Comparison of ENCODE assay signal across 9 mouse cellular contexts in genomic region chr4:117039925-117040687, GRCm38 (mm10). TPM values are rescaled to one million over a fixed set of nuclear protein-coding genes. Genes with fewer than 3 reads are reported as not detected.
DNase-seq lines count a peak whose midpoint lies in the region; ATAC-seq and TF ChIP-seq lines count a peak whose summit lies in the region.
"Had no signal": no experiment of that assay in that cellular context is flagged by ENCODE, and none has a peak within 500 bp of the region (broad histone marks: within the 10 kb centered on the region; RNA-seq: fewer than 3 reads in every experiment).

No protein-coding gene starts in this region.

- H3K9me3 ChIP-seq in heart, embryonic 11.5 days (replicated peaks; ENCODE audit: control insufficient read depth, low read length), result no peaks in the 10 kb centered on the region
- no peaks in the 10 kb centered on the region for H3K9me3 ChIP-seq in embryonic facial prominence, embryonic 13.5 days
- no peaks in the 10 kb centered on the region for H3K9me3 ChIP-seq in heart, postnatal 0 days (replicated peaks; ENCODE audit: control insufficient read depth, low read length)
- no peaks in the 10 kb centered on the region for H3K9me3 ChIP-seq in lung, embryonic 14.5 days (ENCODE audit: low read depth, low read length)

- 68% methylated on average over 9 of the region's 9 CpGs for WGBS in heart, embryonic 11.5 days (ENCODE audit: insufficient replicate concordance)
- 20% methylated on average over 9 of the region's 9 CpGs for WGBS in embryonic facial prominence, embryonic 13.5 days
- WGBS in heart, postnatal 0 days, result 51% methylated on average over 9 of the region's 9 CpGs
- WGBS in lung, embryonic 14.5 days, result 26% methylated on average over 9 of the region's 9 CpGs

- peak; percentile 93 for DNase-seq in heart, adult 11 months
- no peak for DNase-seq in heart, postnatal 0 days (ENCODE audit: low spot score)
- DNase-seq in kidney, postnatal 10 days, result peak; percentile 82
- peak; percentile 89 for DNase-seq in lung, embryonic 14.5 days
- DNase-seq in right cerebral cortex, adult 18-20 months, result peak; percentile 40

- H3K4me3 ChIP-seq in heart, embryonic 11.5 days (ENCODE audit: low read depth, low read length), result no peak overlapping the region
- H3K4me3 ChIP-seq in embryonic facial prominence, embryonic 13.5 days, result no peak overlapping the region
- H3K4me3 ChIP-seq in heart, postnatal 0 days (ENCODE audit: low read depth, low read length), result no peak overlapping the region
- no peak overlapping the region for H3K4me3 ChIP-seq in lung, embryonic 14.5 days (ENCODE audit: low read depth, low read length)

- no peak overlapping the region for H3K27ac ChIP-seq in heart, embryonic 11.5 days (ENCODE audit: low read depth, low read length)
- H3K27ac ChIP-seq in embryonic facial prominence, embryonic 13.5 days, result peak overlapping the region; percentile 77
- H3K27ac ChIP-seq in heart, postnatal 0 days (ENCODE audit: low read depth), result peak overlapping the region; percentile 36
- H3K27ac ChIP-seq in lung, embryonic 14.5 days (ENCODE audit: low read depth), result peak overlapping the region; percentile 58

- no peak for TF ChIP-seq EP300 in heart, postnatal 0 days (IDR thresholded peaks at IDR 0.05; ENCODE audit: low read depth)

- no peaks in the 10 kb centered on the region for H3K27me3 ChIP-seq in heart, embryonic 11.5 days (ENCODE audit: control insufficient read depth, insufficient read depth, low read length)
- no peaks in the 10 kb centered on the region for H3K27me3 ChIP-seq in embryonic facial prominence, embryonic 13.5 days
- H3K27me3 ChIP-seq in heart, postnatal 0 days (ENCODE audit: control insufficient read depth, insufficient read depth, low read length), result no peaks in the 10 kb centered on the region
- H3K27me3 ChIP-seq in lung, embryonic 14.5 days (ENCODE audit: insufficient read depth, low read length), result no peaks in the 10 kb centered on the region

- TF ChIP-seq CTCF in heart, postnatal 0 days (IDR thresholded peaks at IDR 0.05; ENCODE audit: low read depth), result no peak
- TF ChIP-seq CTCF in lung, embryonic 14.5 days (IDR thresholded peaks at IDR 0.05; ENCODE audit: low read depth), result no peak

- H3K4me1 ChIP-seq in heart, embryonic 11.5 days (ENCODE audit: control insufficient read depth, insufficient read depth, low read length), result no peaks in the 10 kb centered on the region
- peaks cover 24% of the 10 kb centered on the region for H3K4me1 ChIP-seq in embryonic facial prominence, embryonic 13.5 days
- H3K4me1 ChIP-seq in heart, postnatal 0 days (ENCODE audit: control insufficient read depth, insufficient read depth), result no peaks in the 10 kb centered on the region; the same call in 1 of the 2 replicates
- H3K4me1 ChIP-seq in lung, embryonic 14.5 days (ENCODE audit: insufficient read depth), result peaks cover 15% of the 10 kb centered on the region

- H3K36me3 ChIP-seq in heart, embryonic 11.5 days (ENCODE audit: control insufficient read depth, insufficient read depth, low read length), result no peaks in the 10 kb centered on the region
- H3K36me3 ChIP-seq in embryonic facial prominence, embryonic 13.5 days, result no peaks in the 10 kb centered on the region
- no peaks in the 10 kb centered on the region for H3K36me3 ChIP-seq in heart, postnatal 0 days (replicated peaks; ENCODE audit: control insufficient read depth, insufficient read depth, low read length)
- H3K36me3 ChIP-seq in lung, embryonic 14.5 days (ENCODE audit: insufficient read depth), result 0 out of 2 replicates have a peak, but pooled peaks cover 3% of the 10 kb centered on the region

- H3K4me2 ChIP-seq in heart, embryonic 11.5 days, result no peak overlapping the region
- peak overlapping the region; percentile 30; the same call in 1 of the 2 replicates for H3K4me2 ChIP-seq in embryonic facial prominence, embryonic 13.5 days
- no peak overlapping the region for H3K4me2 ChIP-seq in heart, postnatal 0 days (ENCODE audit: low read depth, low read length)
- peak overlapping the region; percentile 10; the same call in 1 of the 2 replicates for H3K4me2 ChIP-seq in lung, embryonic 14.5 days

- H3K9ac ChIP-seq in heart, embryonic 11.5 days (ENCODE audit: low read depth, low read length), result no peak overlapping the region
- H3K9ac ChIP-seq in embryonic facial prominence, embryonic 13.5 days, result no peak overlapping the region
- H3K9ac ChIP-seq in heart, postnatal 0 days (replicated peaks; ENCODE audit: low read depth, low read length), result no peak overlapping the region
- H3K9ac ChIP-seq in lung, embryonic 14.5 days, result no peak overlapping the region

- no peak for ATAC-seq in heart, embryonic 11.5 days (replicated peaks; ENCODE audit: insufficient number of reproducible peaks, low FRiP score, low TSS enrichment)
- peak; percentile 59; the same call in 1 of the 2 replicates for ATAC-seq in embryonic facial prominence, embryonic 13.5 days (ENCODE audit: insufficient number of reproducible peaks, insufficient read depth, low FRiP score, low TSS enrichment, low read depth)
- no peak for ATAC-seq in heart, postnatal 0 days (ENCODE audit: insufficient read depth, low read depth)
- peak; percentile 45; the same call in 1 of the 2 replicates for ATAC-seq in lung, embryonic 14.5 days (ENCODE audit: insufficient read depth)
- ATAC-seq in activated CD4-positive, CD25-positive, alpha-beta regulatory T cell, adult 4 months, result no peak

RNA-seq across cellular contexts. Expression of gene Eif2b3, which starts 20.9 kb away (rescaled TPM):
- 34.1 and 36.9 TPM in 2 replicates for polyA plus RNA-seq in heart, embryonic 11.5 days (2014; fragmentation: Nextera tagmentation; extraction: Ambion mirVana)
- polyA plus RNA-seq in embryonic facial prominence, embryonic 13.5 days (2015; fragmentation: Nextera tagmentation; extraction: Ambion mirVana), result 45.3 and 45.7 TPM in 2 replicates
- total RNA-seq in heart, postnatal 0 days (2014; rRNA removed; ENCODE audit: low replicate concordance), result 10.7 and 14.0 TPM in 2 replicates
- 25.7 and 27.5 TPM in 2 replicates for polyA plus RNA-seq in heart, postnatal 0 days (2015; fragmentation: Nextera tagmentation; extraction: Ambion mirVana)
- polyA plus RNA-seq in lung, embryonic 14.5 days (2014; fragmentation: Nextera tagmentation; extraction: Ambion mirVana), result 43.5 and 45.2 TPM in 2 replicates
- polyA plus RNA-seq in activated CD4-positive, CD25-positive, alpha-beta regulatory T cell, adult 4 months (2017; shearing (Covaris generic)), result 10 to 100 TPM; 28.4 to 29.5 TPM

RNA-seq across cellular contexts. Expression of gene Hectd3, which starts 45.0 kb away (rescaled TPM):
- polyA plus RNA-seq in heart, embryonic 11.5 days (2014; fragmentation: Nextera tagmentation; extraction: Ambion mirVana), result 4.3 and 6.4 TPM in 2 replicates
- polyA plus RNA-seq in embryonic facial prominence, embryonic 13.5 days (2015; fragmentation: Nextera tagmentation; extraction: Ambion mirVana), result 11.2 and 12.5 TPM in 2 replicates
- 14.4 and 19.2 TPM in 2 replicates for total RNA-seq in heart, postnatal 0 days (2014; rRNA removed; ENCODE audit: low replicate concordance)
- polyA plus RNA-seq in heart, postnatal 0 days (2015; fragmentation: Nextera tagmentation; extraction: Ambion mirVana), result 5.3 and 5.6 TPM in 2 replicates
- 7.9 and 9.1 TPM in 2 replicates for polyA plus RNA-seq in lung, embryonic 14.5 days (2014; fragmentation: Nextera tagmentation; extraction: Ambion mirVana)
- 1 to 10 TPM; 6.5 to 7.2 TPM for polyA plus RNA-seq in activated CD4-positive, CD25-positive, alpha-beta regulatory T cell, adult 4 months (2017; shearing (Covaris generic))

RNA-seq across cellular contexts. Expression of gene Urod, which starts 45.9 kb away (rescaled TPM):
- 123 and 140 TPM in 2 replicates for polyA plus RNA-seq in heart, embryonic 11.5 days (2014; fragmentation: Nextera tagmentation; extraction: Ambion mirVana)
- polyA plus RNA-seq in embryonic facial prominence, embryonic 13.5 days (2015; fragmentation: Nextera tagmentation; extraction: Ambion mirVana), result 101 and 105 TPM in 2 replicates
- 103 and 124 TPM in 2 replicates for total RNA-seq in heart, postnatal 0 days (2014; rRNA removed; ENCODE audit: low replicate concordance)
- polyA plus RNA-seq in heart, postnatal 0 days (2015; fragmentation: Nextera tagmentation; extraction: Ambion mirVana), result 107 and 110 TPM in 2 replicates
- polyA plus RNA-seq in lung, embryonic 14.5 days (2014; fragmentation: Nextera tagmentation; extraction: Ambion mirVana), result 87.2 and 95.9 TPM in 2 replicates
- 10 to 100 TPM; 72.8 to 88.2 TPM for polyA plus RNA-seq in activated CD4-positive, CD25-positive, alpha-beta regulatory T cell, adult 4 months (2017; shearing (Covaris generic))

RNA-seq across cellular contexts. Expression of gene Ptch2, which starts 55.8 kb away (rescaled TPM):
- 2.2 and 2.4 TPM in 2 replicates for polyA plus RNA-seq in heart, embryonic 11.5 days (2014; fragmentation: Nextera tagmentation; extraction: Ambion mirVana)
- 20.5 and 26.8 TPM in 2 replicates for polyA plus RNA-seq in embryonic facial prominence, embryonic 13.5 days (2015; fragmentation: Nextera tagmentation; extraction: Ambion mirVana)
- total RNA-seq in heart, postnatal 0 days (2014; rRNA removed; ENCODE audit: low replicate concordance), result 3.2 and 3.6 TPM in 2 replicates
- 1.2 and 1.4 TPM in 2 replicates for polyA plus RNA-seq in heart, postnatal 0 days (2015; fragmentation: Nextera tagmentation; extraction: Ambion mirVana)
- 12.2 and 14.1 TPM in 2 replicates for polyA plus RNA-seq in lung, embryonic 14.5 days (2014; fragmentation: Nextera tagmentation; extraction: Ambion mirVana)
- not detected for polyA plus RNA-seq in activated CD4-positive, CD25-positive, alpha-beta regulatory T cell, adult 4 months (2017; shearing (Covaris generic))
- total RNA-seq: common myeloid progenitor, adult 5-6 weeks had no signal

Comparison
In these comparisons a context has a peak if more than half of its experiments do, and no peak if none do; other contexts are left out.
1. ATAC-seq: peak in embryonic facial prominence, embryonic 13.5 days (single experiment) and lung, embryonic 14.5 days (single experiment); none in heart, embryonic 11.5 days (single experiment), heart, postnatal 0 days (single experiment) and activated CD4-positive, CD25-positive, alpha-beta regulatory T cell, adult 4 months (single experiment).
2. H3K4me2 ChIP-seq: peak in embryonic facial prominence, embryonic 13.5 days (single experiment) and lung, embryonic 14.5 days (single experiment); none in heart, embryonic 11.5 days (single experiment) and heart, postnatal 0 days (single experiment).